Mouse (Mus musculus) liver, adult 2 months (tissue): ENCODE results near the gene Upk1a.
A peak's percentile ranks its signal among the peaks of the same experiment; 100 is the strongest.

ENCODE experiments used
- CTCF ChIP-seq: fragments of 200-500 bp; IDR thresholded peaks from 2 replicates; pipeline ENCODE4 v1.5.1; 2011; ENCODE audit warnings: low read depth, low read length, control low read depth
- POLR2A ChIP-seq: fragments of 200-500 bp; IDR thresholded peaks from 2 replicates; pipeline ENCODE4 v1.6.1; 2011; ENCODE audit warnings: low read length, control low read depth; ENCODE audit not compliant: insufficient read depth; ENCODE audit errors: extremely low read depth

- TF ChIP-seq CTCF (peak; percentile 18; the same call in 1 of the 2 replicates), POLR2A (no peak)
These were observed 55.6 kb downstream of the Upk1a start for GRCm38 (mm10) chr7:30556894-30557536.
